Mouse (Mus musculus): ENCODE results near the gene Med27. TPM values are rescaled to one million over a fixed set of nuclear protein-coding genes. Genes with fewer than 3 reads are reported as not detected.
A peak's percentile ranks its signal among the peaks of the same experiment; 100 is the strongest.

Med27 gene
- polyA plus RNA-seq, 1 experiment from 2014 or later = 78.6 TPM

GRCm38 (mm10) chr2:29535566-29536244, 189.1 kb downstream of the Med27 start:
- no peaks in the 10 kb centered on the region for H3K27me3 ChIP-seq (replicated peaks)
- H3K9ac ChIP-seq = no peak overlapping the region
- no peak overlapping the region for H3K27ac ChIP-seq
- H3K4me3 ChIP-seq = no peak overlapping the region
- H3K4me1 ChIP-seq = no peaks in the 10 kb centered on the region
- H3K4me2 ChIP-seq = no peak overlapping the region
- no peaks in the 10 kb centered on the region for H3K36me3 ChIP-seq (replicated peaks)
- 70% methylated on average over 5 of the region's 5 CpGs for WGBS
- no peaks in the 10 kb centered on the region for H3K9me3 ChIP-seq
- ATAC-seq (replicated peaks) = no peak

- no peak overlapping the region for H3K4me2 ChIP-seq
- no peak overlapping the region for H3K4me3 ChIP-seq
- ATAC-seq (replicated peaks) = no peak
- no peaks in the 10 kb centered on the region for H3K27me3 ChIP-seq (replicated peaks)
- H3K27ac ChIP-seq = no peak overlapping the region
- H3K36me3 ChIP-seq (replicated peaks) = no peaks in the 10 kb centered on the region
- no peaks in the 10 kb centered on the region for H3K9me3 ChIP-seq
- no peaks in the 10 kb centered on the region for H3K4me1 ChIP-seq
- no peak overlapping the region for H3K9ac ChIP-seq
- 84% methylated on average over 9 of the region's 9 CpGs for WGBS
Measured at GRCm38 (mm10) chr2:29536481-29536880, 189.9 kb downstream of the Med27 start.

- no peaks in the 10 kb centered on the region for H3K9me3 ChIP-seq
- no peak for ATAC-seq (replicated peaks)
- no peaks in the 10 kb centered on the region for H3K27me3 ChIP-seq (replicated peaks)
- H3K4me3 ChIP-seq = no peak overlapping the region
- no peak overlapping the region for H3K4me2 ChIP-seq
- H3K27ac ChIP-seq = no peak overlapping the region
- H3K4me1 ChIP-seq = no peaks in the 10 kb centered on the region
- 82% methylated on average over 8 of the region's 8 CpGs for WGBS
- no peaks in the 10 kb centered on the region for H3K36me3 ChIP-seq (replicated peaks)
- no peak overlapping the region for H3K9ac ChIP-seq
Measured at GRCm38 (mm10) chr2:29537334-29537733, 190.7 kb downstream of the Med27 start.

GRCm38 (mm10) chr2:29542039-29542438, 195.4 kb downstream of the Med27 start:
- H3K9me3 ChIP-seq = no peaks in the 10 kb centered on the region
- H3K4me2 ChIP-seq = no peak overlapping the region
- H3K9ac ChIP-seq = no peak overlapping the region
- H3K4me1 ChIP-seq = peaks cover 7% of the 10 kb centered on the region
- no peak overlapping the region for H3K27ac ChIP-seq
- ATAC-seq (replicated peaks) = no peak
- no peaks in the 10 kb centered on the region for H3K36me3 ChIP-seq (replicated peaks)
- H3K27me3 ChIP-seq (replicated peaks) = no peaks in the 10 kb centered on the region
- WGBS = 56% methylated on average over 13 of the region's 13 CpGs
- no peak overlapping the region for H3K4me3 ChIP-seq

GRCm38 (mm10) chr2:29546571-29546970, 200.0 kb downstream of the Med27 start:
- no peak overlapping the region for H3K27ac ChIP-seq
- no peak overlapping the region for H3K4me3 ChIP-seq
- no peak for ATAC-seq (replicated peaks)
- no peaks in the 10 kb centered on the region for H3K36me3 ChIP-seq (replicated peaks)
- H3K27me3 ChIP-seq (replicated peaks) = no peaks in the 10 kb centered on the region
- H3K9me3 ChIP-seq = no peaks in the 10 kb centered on the region
- no peak overlapping the region for H3K9ac ChIP-seq
- H3K4me2 ChIP-seq = no peak overlapping the region
- WGBS = 32% methylated on average over 12 of the region's 12 CpGs
- peaks cover 7% of the 10 kb centered on the region for H3K4me1 ChIP-seq

- Histone ChIP-seq H3K4me2 (no peak overlapping the region), H3K9ac (no peak overlapping the region), H3K4me1 (peaks cover under 1% of the 10 kb centered on the region), H3K36me3 (replicated peaks) (no peaks in the 10 kb centered on the region), H3K27ac (no peak overlapping the region), H3K9me3 (no peaks in the 10 kb centered on the region), H3K27me3 (replicated peaks) (no peaks in the 10 kb centered on the region), H3K4me3 (no peak overlapping the region)
- WGBS = 83% methylated on average over 7 of the region's 7 CpGs
- ATAC-seq (replicated peaks) = no peak
Measured at GRCm38 (mm10) chr2:29551816-29552585, 205.4 kb downstream of the Med27 start.

- Histone ChIP-seq H3K36me3 (replicated peaks) (no peaks in the 10 kb centered on the region), H3K27me3 (replicated peaks) (no peaks in the 10 kb centered on the region), H3K4me1 (no peaks in the 10 kb centered on the region), H3K9me3 (no peaks in the 10 kb centered on the region), H3K27ac (no peak overlapping the region), H3K4me3 (no peak overlapping the region), H3K9ac (no peak overlapping the region), H3K4me2 (no peak overlapping the region)
- 67% methylated on average over 4 of the region's 4 CpGs for WGBS
- ATAC-seq (replicated peaks) = no peak
Measured at GRCm38 (mm10) chr2:29553945-29554634, 207.5 kb downstream of the Med27 start.

- H3K27me3 ChIP-seq (replicated peaks) = no peaks in the 10 kb centered on the region
- no peak overlapping the region for H3K4me3 ChIP-seq
- H3K4me1 ChIP-seq = no peaks in the 10 kb centered on the region
- H3K4me2 ChIP-seq = no peak overlapping the region
- no peaks in the 10 kb centered on the region for H3K9me3 ChIP-seq
- no peak overlapping the region for H3K27ac ChIP-seq
- no peak overlapping the region for H3K9ac ChIP-seq
- ATAC-seq (replicated peaks) = no peak
- H3K36me3 ChIP-seq (replicated peaks) = no peaks in the 10 kb centered on the region
- 94% methylated on average over 6 of the region's 6 CpGs for WGBS
Measured at GRCm38 (mm10) chr2:29558561-29558960, 211.9 kb downstream of the Med27 start.

GRCm38 (mm10) chr2:29559955-29560354, 213.3 kb downstream of the Med27 start:
- Histone ChIP-seq H3K4me3 (no peak overlapping the region), H3K27ac (no peak overlapping the region), H3K27me3 (replicated peaks) (no peaks in the 10 kb centered on the region), H3K9ac (no peak overlapping the region), H3K4me2 (no peak overlapping the region), H3K9me3 (no peaks in the 10 kb centered on the region), H3K36me3 (replicated peaks) (no peaks in the 10 kb centered on the region), H3K4me1 (peaks cover 8% of the 10 kb centered on the region; the same call in 1 of the 2 replicates)
- no peak for ATAC-seq (replicated peaks)
- WGBS = 85% methylated on average over 3 of the region's 3 CpGs

GRCm38 (mm10) chr2:29561468-29561867, 214.8 kb downstream of the Med27 start:
- H3K4me1 ChIP-seq = peaks cover 22% of the 10 kb centered on the region
- H3K4me2 ChIP-seq = no peak overlapping the region
- H3K36me3 ChIP-seq (replicated peaks) = no peaks in the 10 kb centered on the region
- H3K9me3 ChIP-seq = no peaks in the 10 kb centered on the region
- H3K27ac ChIP-seq = no peak overlapping the region
- WGBS = 72% methylated on average over 4 of the region's 4 CpGs
- no peaks in the 10 kb centered on the region for H3K27me3 ChIP-seq (replicated peaks)
- no peak for ATAC-seq (replicated peaks)
- no peak overlapping the region for H3K4me3 ChIP-seq
- H3K9ac ChIP-seq = no peak overlapping the region

- no peaks in the 10 kb centered on the region for H3K27me3 ChIP-seq (replicated peaks)
- no peak overlapping the region for H3K4me3 ChIP-seq
- ATAC-seq (replicated peaks) = no peak
- H3K36me3 ChIP-seq (replicated peaks) = no peaks in the 10 kb centered on the region
- WGBS = 38% methylated on average over 7 of the region's 7 CpGs
- 0 out of 2 replicates have a peak overlapping the region, but pooled peaks have one; percentile 27 for H3K27ac ChIP-seq
- H3K9me3 ChIP-seq = no peaks in the 10 kb centered on the region
- no peak overlapping the region for H3K9ac ChIP-seq
- no peak overlapping the region for H3K4me2 ChIP-seq
- peaks cover 22% of the 10 kb centered on the region for H3K4me1 ChIP-seq
Measured at GRCm38 (mm10) chr2:29563986-29564385, 217.4 kb downstream of the Med27 start.

- Histone ChIP-seq H3K4me2 (no peak overlapping the region), H3K27me3 (replicated peaks) (no peaks in the 10 kb centered on the region), H3K36me3 (replicated peaks) (no peaks in the 10 kb centered on the region), H3K4me1 (peaks cover 22% of the 10 kb centered on the region), H3K9ac (no peak overlapping the region), H3K4me3 (no peak overlapping the region), H3K27ac (peak overlapping the region; percentile 19; the same call in 1 of the 2 replicates), H3K9me3 (no peaks in the 10 kb centered on the region)
- no peak for ATAC-seq (replicated peaks)
- 3% methylated on average over 17 of the region's 17 CpGs for WGBS
Measured at GRCm38 (mm10) chr2:29565570-29566433, 219.2 kb downstream of the Med27 start.

Measured in midbrain, embryonic 15.5 days (tissue).